Mouse (Mus musculus) liver, embryonic 14.5 days (tissue): ENCODE results near the gene Stim1.

Experiments used
- CTCF ChIP-seq: IDR thresholded peaks from 2 replicates; pipeline ENCODE4 v1.5.1; 2016; ENCODE audit warnings: antibody characterized with exemption, low read depth, control low read depth
- EP300 ChIP-seq: IDR thresholded peaks from 2 replicates; pipeline ENCODE4 v1.6.1; 2016; ENCODE audit warnings: antibody characterized with exemption, low read depth

DNA sequence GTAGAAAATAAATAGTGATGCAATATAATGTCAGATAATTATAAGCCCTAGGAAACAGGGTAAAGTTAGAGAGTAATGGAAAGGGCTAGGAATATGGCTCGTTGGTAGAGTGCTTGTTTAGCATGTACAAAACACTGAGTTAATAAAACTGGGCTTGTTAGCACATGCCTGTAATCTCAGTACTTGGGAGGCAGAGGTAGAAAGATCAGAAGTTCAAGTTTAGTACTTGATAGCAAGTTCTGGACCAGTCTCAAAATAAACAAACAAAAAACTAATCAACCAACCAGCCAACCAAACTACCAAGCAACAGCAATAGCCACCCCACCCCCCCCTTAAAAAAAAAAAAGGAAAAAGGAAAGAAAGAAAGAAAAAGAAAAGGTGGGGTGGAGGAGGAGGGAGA lies 33.2 kb downstream of the Stim1 start:
- TF ChIP-seq CTCF (no peak), EP300 (no peak)
